Mouse (Mus musculus) urinary bladder, postnatal 4 days (tissue): ENCODE results near the gene Tnfsf14.

ENCODE experiments used
- DNase-seq, 2 experiments: peaks; one replicate each; pipeline ENCODE4 v3.0.0; 2021 to 2022; ENCODE audit warnings: low spot score in 2 of 2

The Tnfsf14 gene

GRCm38 (mm10) chr17:57201841-57202724 lies 8.1 kb upstream of the Tnfsf14 start:
- DNase-seq = no peak

- DNase-seq = no peak
These were observed 4.3 kb upstream of the Tnfsf14 start for GRCm38 (mm10) chr17:57198252-57198651.

GRCm38 (mm10) chr17:57195326-57196010 lies 1.5 kb upstream of the Tnfsf14 start:
- DNase-seq = no peak

GRCm38 (mm10) chr17:57194771-57195170 lies 794 bp upstream of the Tnfsf14 start:
- DNase-seq = no peak

GRCm38 (mm10) chr17:57188510-57189192 lies 5.3 kb downstream of the Tnfsf14 start:
- no peak for DNase-seq

GRCm38 (mm10) chr17:57185641-57186040 lies 8.3 kb downstream of the Tnfsf14 start:
- no peak for DNase-seq

GRCm38 (mm10) chr17:57182871-57183270 lies 11.1 kb downstream of the Tnfsf14 start:
- no peak for DNase-seq

- DNase-seq = no peak
These were observed 13.6 kb downstream of the Tnfsf14 start for GRCm38 (mm10) chr17:57180363-57180762.

GRCm38 (mm10) chr17:57173351-57173750 lies 20.6 kb downstream of the Tnfsf14 start:
- no peak for DNase-seq

- DNase-seq = no peak
These were observed 21.6 kb downstream of the Tnfsf14 start for GRCm38 (mm10) chr17:57172378-57172777.

GRCm38 (mm10) chr17:57170616-57171260 lies 23.2 kb downstream of the Tnfsf14 start:
- DNase-seq = no peak

GRCm38 (mm10) chr17:57166800-57167791 lies 26.9 kb downstream of the Tnfsf14 start:
- peak; percentile 71 to 93 for DNase-seq

GRCm38 (mm10) chr17:57153787-57154186 lies 40.2 kb downstream of the Tnfsf14 start:
- DNase-seq = no peak

- no peak for DNase-seq
These were observed 41.0 kb downstream of the Tnfsf14 start for GRCm38 (mm10) chr17:57153006-57153405.

- DNase-seq = no peak
These were observed 44.8 kb downstream of the Tnfsf14 start, which contains the start of gene Cd70 for GRCm38 (mm10) chr17:57148994-57149803. Gene Cd70, minus strand, starts transcription at chr17:57149777.

- no peak for DNase-seq
These were observed 45.6 kb downstream of the Tnfsf14 start for GRCm38 (mm10) chr17:57148343-57148742.

- DNase-seq = no peak
These were observed 48.9 kb downstream of the Tnfsf14 start for GRCm38 (mm10) chr17:57145115-57145514.

GRCm38 (mm10) chr17:57143704-57144103 lies 50.3 kb downstream of the Tnfsf14 start:
- no peak for DNase-seq

GRCm38 (mm10) chr17:57139708-57140107 lies 54.3 kb downstream of the Tnfsf14 start:
- DNase-seq = no peak
